Mouse (Mus musculus) gastrocnemius, adult 8-10 months (tissue): Measurements from ENCODE around the gene Cacna1c. TPM values are rescaled to one million over a fixed set of nuclear protein-coding genes. Genes with fewer than 3 reads are reported as not detected.

ENCODE experiments used
- total RNA-seq, 4 experiments: library from RNA; stranded (reverse); gene quantifications; 2 replicates each; pipeline ENCODE4 v1.2.4; 2022

Gene Cacna1c
- total RNA-seq, 4 experiments from 2014 or later, result 0.61 to 1.3 (median 0.90) TPM

Other genes with a start within 250 kb of the Cacna1c start
- 1 to 10 TPM; 3.3 to 6.1 (median 4.4) TPM for gene Dcp1b, start 21.2 kb downstream of the Cacna1c start, total RNA-seq
- 1 to 10 TPM in 3 of 4 experiments, under 1 TPM in 1; 0.11 to 2.2 (median 1.6) TPM for gene Cacna2d4, start 40.1 kb upstream of the Cacna1c start, total RNA-seq
- gene Lrtm2, start 134.3 kb upstream of the Cacna1c start, total RNA-seq, result under 1 TPM; 0.07 to 0.31 (median 0.19) TPM
- 100 to 1,000 TPM in 1 of 4 experiments, 10 to 100 TPM in 3; 89.7 to 104 (median 97.1) TPM for gene Adipor2, start 221.3 kb upstream of the Cacna1c start, total RNA-seq